Mouse (Mus musculus): Measurements from ENCODE around the gene Asb4. TPM values are rescaled to one million over a fixed set of nuclear protein-coding genes. Genes with fewer than 3 reads are reported as not detected.

Asb4 gene
- polyA plus RNA-seq, 1 experiment from 2014 or later = 372 TPM

- H3K36me3 ChIP-seq (ENCODE audit: control insufficient read depth, insufficient read depth, low read length) = no peaks in the 10 kb centered on the region
- no peak overlapping the region for H3K9ac ChIP-seq (ENCODE audit: low read length)
- H3K9me3 ChIP-seq (ENCODE audit: control insufficient read depth, low read length) = no peaks in the 10 kb centered on the region
- H3K4me3 ChIP-seq (ENCODE audit: low read depth, low read length) = no peak overlapping the region
- no peak overlapping the region for H3K27ac ChIP-seq (replicated peaks; ENCODE audit: low read depth, low read length)
- DNase-seq (ENCODE audit: low spot score) (no peak), ATAC-seq (ENCODE audit: insufficient number of reproducible peaks, low FRiP score, low TSS enrichment, low read depth) (no peak)
- H3K4me2 ChIP-seq (ENCODE audit: low read depth, severe bottlenecking) = no peak overlapping the region
- 87% methylated on average over 5 of the region's 5 CpGs for WGBS
- H3K4me1 ChIP-seq (ENCODE audit: control insufficient read depth, insufficient read depth, low read length) = no peaks in the 10 kb centered on the region
- H3K27me3 ChIP-seq (ENCODE audit: control insufficient read depth, insufficient read depth, low read length) = no peaks in the 10 kb centered on the region
These were observed 17.3 kb upstream of the Asb4 start for GRCm38 (mm10) chr6:5365845-5366244.

GRCm38 (mm10) chr6:5376884-5377283, 6.3 kb upstream of the Asb4 start:
- Histone ChIP-seq H3K4me3 (ENCODE audit: low read depth, low read length) (no peak overlapping the region), H3K27me3 (ENCODE audit: control insufficient read depth, insufficient read depth, low read length) (no peaks in the 10 kb centered on the region), H3K9me3 (ENCODE audit: control insufficient read depth, low read length) (no peaks in the 10 kb centered on the region), H3K36me3 (ENCODE audit: control insufficient read depth, insufficient read depth, low read length) (no peaks in the 10 kb centered on the region), H3K27ac (replicated peaks; ENCODE audit: low read depth, low read length) (no peak overlapping the region), H3K4me1 (ENCODE audit: control insufficient read depth, insufficient read depth, low read length) (peaks cover 19% of the 10 kb centered on the region), H3K4me2 (ENCODE audit: low read depth, severe bottlenecking) (no peak overlapping the region), H3K9ac (ENCODE audit: low read length) (no peak overlapping the region)
- WGBS = 84% methylated on average over 4 of the region's 4 CpGs
- DNase-seq (ENCODE audit: low spot score) = no peak
- ATAC-seq (ENCODE audit: insufficient number of reproducible peaks, low FRiP score, low TSS enrichment, low read depth) = no peak

DNA sequence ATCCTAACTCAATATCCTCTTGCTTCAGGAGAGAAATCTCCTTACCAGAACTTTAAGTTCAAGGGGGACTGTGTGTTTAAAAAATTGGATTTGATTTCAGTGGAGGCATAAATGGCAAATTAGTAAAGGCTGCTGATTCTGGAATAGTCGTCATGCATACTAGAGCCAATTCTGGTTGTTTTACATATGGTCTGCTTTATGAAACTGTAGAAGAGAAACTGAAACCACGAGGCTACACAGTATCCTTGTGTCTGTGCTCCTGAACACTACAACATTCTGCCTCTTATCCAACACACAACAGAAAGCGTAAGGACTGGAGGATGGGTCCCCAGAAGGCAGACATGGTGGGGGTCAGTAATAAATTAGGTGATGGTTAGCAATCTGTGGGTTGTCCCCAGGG, 4.1 kb upstream of the Asb4 start:
- 61% methylated on average over 3 of the region's 3 CpGs for WGBS
- no peaks in the 10 kb centered on the region for H3K36me3 ChIP-seq (ENCODE audit: control insufficient read depth, insufficient read depth, low read length)
- no peak overlapping the region for H3K4me3 ChIP-seq (ENCODE audit: low read depth, low read length)
- peak overlapping the region; percentile 87 for H3K27ac ChIP-seq (replicated peaks; ENCODE audit: low read depth, low read length)
- no peak overlapping the region for H3K9ac ChIP-seq (ENCODE audit: low read length)
- peaks cover 34% of the 10 kb centered on the region for H3K4me1 ChIP-seq (ENCODE audit: control insufficient read depth, insufficient read depth, low read length)
- ATAC-seq (ENCODE audit: insufficient number of reproducible peaks, low FRiP score, low TSS enrichment, low read depth) (peak; percentile 10; the same call in 1 of the 2 replicates), DNase-seq (ENCODE audit: low spot score) (no peak)
- no peaks in the 10 kb centered on the region for H3K9me3 ChIP-seq (ENCODE audit: control insufficient read depth, low read length)
- H3K27me3 ChIP-seq (ENCODE audit: control insufficient read depth, insufficient read depth, low read length) = no peaks in the 10 kb centered on the region
- H3K4me2 ChIP-seq (ENCODE audit: low read depth, severe bottlenecking) = no peak overlapping the region

DNA sequence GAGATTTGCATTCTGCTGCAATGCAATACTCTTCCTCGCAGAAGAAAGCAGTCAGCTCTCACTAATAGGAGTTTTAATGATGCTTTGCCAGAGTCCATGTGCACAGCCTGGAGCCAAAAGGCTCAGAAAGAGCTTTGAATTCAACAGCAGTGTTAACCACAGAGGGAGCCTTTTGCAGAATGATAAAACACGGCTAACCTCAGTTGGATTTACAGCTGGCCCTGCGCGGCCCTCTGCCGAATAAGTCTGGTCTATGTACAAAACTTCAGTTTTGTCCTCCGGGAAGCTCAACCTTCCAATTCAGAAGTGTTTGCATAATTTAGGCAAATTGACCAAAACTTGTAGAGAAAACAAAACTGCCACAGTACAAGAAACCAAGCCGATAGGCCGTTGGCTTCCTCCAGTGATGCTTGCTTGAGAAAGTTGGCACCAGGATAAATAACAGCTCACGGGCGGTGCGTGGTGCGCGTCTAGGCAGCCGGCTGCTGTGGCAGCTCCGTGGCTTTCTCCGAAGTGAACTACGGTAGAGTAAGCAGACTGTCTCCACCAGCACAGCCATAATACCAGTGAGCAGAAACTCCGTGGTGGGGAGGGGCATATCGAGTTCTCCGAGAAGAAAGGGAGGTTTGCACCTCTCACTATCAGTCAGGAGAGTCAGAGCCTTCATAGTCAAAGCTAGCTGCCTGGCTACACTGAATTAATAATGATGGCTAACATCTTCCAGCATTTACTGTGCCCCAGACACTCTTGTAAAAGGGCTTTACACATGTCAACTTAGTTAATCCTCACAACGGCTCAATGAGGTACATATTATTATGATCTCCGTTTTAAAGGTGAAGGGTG, 3.2 kb upstream of the Asb4 start:
- DNase-seq (ENCODE audit: low spot score) (peak; percentile 72), ATAC-seq (ENCODE audit: insufficient number of reproducible peaks, low FRiP score, low TSS enrichment, low read depth) (peak; percentile 44)
- WGBS = 16% methylated on average over 22 of the region's 22 CpGs
- Histone ChIP-seq H3K4me2 (ENCODE audit: low read depth, severe bottlenecking) (peak overlapping the region; percentile 34), H3K4me3 (ENCODE audit: low read depth, low read length) (no peak overlapping the region; the same call in 1 of the 2 replicates), H3K36me3 (ENCODE audit: control insufficient read depth, insufficient read depth, low read length) (no peaks in the 10 kb centered on the region), H3K9ac (ENCODE audit: low read length) (peak overlapping the region; percentile 43), H3K9me3 (ENCODE audit: control insufficient read depth, low read length) (no peaks in the 10 kb centered on the region), H3K27ac (replicated peaks; ENCODE audit: low read depth, low read length) (peak overlapping the region; percentile 87), H3K27me3 (ENCODE audit: control insufficient read depth, insufficient read depth, low read length) (no peaks in the 10 kb centered on the region), H3K4me1 (ENCODE audit: control insufficient read depth, insufficient read depth, low read length) (peaks cover 35% of the 10 kb centered on the region)

GRCm38 (mm10) chr6:5380624-5381252, 2.4 kb upstream of the Asb4 start:
- H3K36me3 ChIP-seq (ENCODE audit: control insufficient read depth, insufficient read depth, low read length) = no peaks in the 10 kb centered on the region
- no peak overlapping the region for H3K4me3 ChIP-seq (ENCODE audit: low read depth, low read length)
- 7% methylated on average over 9 of the region's 9 CpGs for WGBS
- H3K27me3 ChIP-seq (ENCODE audit: control insufficient read depth, insufficient read depth, low read length) = no peaks in the 10 kb centered on the region
- peaks cover 39% of the 10 kb centered on the region for H3K4me1 ChIP-seq (ENCODE audit: control insufficient read depth, insufficient read depth, low read length)
- no peaks in the 10 kb centered on the region for H3K9me3 ChIP-seq (ENCODE audit: control insufficient read depth, low read length)
- ATAC-seq (ENCODE audit: insufficient number of reproducible peaks, low FRiP score, low TSS enrichment, low read depth) = peak; percentile 70; the same call in 1 of the 2 replicates
- H3K4me2 ChIP-seq (ENCODE audit: low read depth, severe bottlenecking) = 0 out of 2 replicates have a peak overlapping the region, but pooled peaks have one; percentile 34
- peak overlapping the region; percentile 87 for H3K27ac ChIP-seq (replicated peaks; ENCODE audit: low read depth, low read length)
- H3K9ac ChIP-seq (ENCODE audit: low read length) = no peak overlapping the region; the same call in 1 of the 2 replicates
- DNase-seq (ENCODE audit: low spot score) = peak; percentile 80

- WGBS = 26% methylated on average over 13 of the region's 13 CpGs
- no peaks in the 10 kb centered on the region for H3K36me3 ChIP-seq (ENCODE audit: control insufficient read depth, insufficient read depth, low read length)
- no peaks in the 10 kb centered on the region for H3K9me3 ChIP-seq (ENCODE audit: control insufficient read depth, low read length)
- H3K9ac ChIP-seq (ENCODE audit: low read length) = no peak overlapping the region
- H3K4me2 ChIP-seq (ENCODE audit: low read depth, severe bottlenecking) = no peak overlapping the region
- no peak for ATAC-seq (ENCODE audit: insufficient number of reproducible peaks, low FRiP score, low TSS enrichment, low read depth)
- H3K27me3 ChIP-seq (ENCODE audit: control insufficient read depth, insufficient read depth, low read length) = no peaks in the 10 kb centered on the region
- DNase-seq (ENCODE audit: low spot score) = no peak
- H3K4me1 ChIP-seq (ENCODE audit: control insufficient read depth, insufficient read depth, low read length) = peaks cover 39% of the 10 kb centered on the region
- H3K27ac ChIP-seq (replicated peaks; ENCODE audit: low read depth, low read length) = no peak overlapping the region; the same call in 1 of the 2 replicates
- no peak overlapping the region for H3K4me3 ChIP-seq (ENCODE audit: low read depth, low read length)
These were observed 1.1 kb upstream of the Asb4 start for GRCm38 (mm10) chr6:5381918-5382582.

DNA sequence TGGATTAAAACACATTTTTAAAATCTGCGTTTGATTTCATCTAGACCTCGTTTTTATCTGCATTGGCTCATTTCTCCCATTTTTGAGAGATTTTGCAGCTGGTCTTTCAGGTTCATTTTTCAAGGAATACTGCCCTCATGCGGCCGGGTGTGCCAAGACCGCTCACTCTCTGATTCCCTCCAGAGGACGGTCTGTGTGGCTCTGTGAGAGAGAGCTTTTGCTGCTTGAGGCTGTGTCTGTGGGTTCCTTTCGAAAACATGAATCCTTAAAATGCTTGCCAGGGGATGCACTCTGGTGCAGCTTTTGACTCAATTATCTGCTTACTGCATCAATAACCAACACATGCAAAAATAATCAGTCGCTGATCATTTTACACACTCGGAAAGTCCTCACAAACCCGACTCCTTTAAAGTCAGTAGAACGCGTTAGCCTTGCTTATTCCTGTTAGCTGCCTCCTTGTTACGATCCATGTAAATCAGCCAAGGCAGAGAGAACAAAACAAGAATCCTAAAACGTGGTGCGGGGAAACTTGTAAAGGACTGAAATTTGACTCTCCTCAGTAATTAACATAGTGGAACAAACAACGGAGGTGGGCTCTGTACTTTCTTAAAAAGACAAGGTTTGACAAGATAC, 487 bp upstream of the Asb4 start:
- 1% methylated on average over 16 of the region's 16 CpGs for WGBS
- DNase-seq (ENCODE audit: low spot score) (peak; percentile 91), ATAC-seq (ENCODE audit: insufficient number of reproducible peaks, low FRiP score, low TSS enrichment, low read depth) (no peak)
- Histone ChIP-seq H3K9me3 (ENCODE audit: control insufficient read depth, low read length) (no peaks in the 10 kb centered on the region), H3K9ac (ENCODE audit: low read length) (peak overlapping the region; percentile 51; the same call in 1 of the 2 replicates), H3K27me3 (ENCODE audit: control insufficient read depth, insufficient read depth, low read length) (no peaks in the 10 kb centered on the region), H3K27ac (replicated peaks; ENCODE audit: low read depth, low read length) (peak overlapping the region; percentile 84), H3K36me3 (ENCODE audit: control insufficient read depth, insufficient read depth, low read length) (no peaks in the 10 kb centered on the region), H3K4me3 (ENCODE audit: low read depth, low read length) (peak overlapping the region; percentile 9; the same call in 1 of the 2 replicates), H3K4me1 (ENCODE audit: control insufficient read depth, insufficient read depth, low read length) (peaks cover 39% of the 10 kb centered on the region), H3K4me2 (ENCODE audit: low read depth, severe bottlenecking) (peak overlapping the region; percentile 52)

DNA sequence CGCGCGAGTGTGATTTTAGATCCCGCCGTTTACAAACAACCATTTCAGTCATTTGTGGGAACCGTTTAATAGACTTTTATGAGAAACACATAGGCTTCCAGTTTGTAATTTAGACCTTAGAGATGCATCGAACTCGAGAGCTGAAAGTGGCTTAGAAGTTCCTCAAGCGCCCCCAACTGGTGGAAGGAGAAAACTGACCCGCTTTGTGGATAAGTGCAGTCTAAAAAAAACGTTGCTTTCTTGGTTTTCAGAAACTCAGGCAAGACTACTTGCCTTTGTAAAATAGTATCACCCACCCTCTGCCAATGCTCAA, 948 bp downstream of the Asb4 start:
- no peaks in the 10 kb centered on the region for H3K27me3 ChIP-seq (ENCODE audit: control insufficient read depth, insufficient read depth, low read length)
- H3K9me3 ChIP-seq (ENCODE audit: control insufficient read depth, low read length) = no peaks in the 10 kb centered on the region
- peak overlapping the region; percentile 84 for H3K27ac ChIP-seq (replicated peaks; ENCODE audit: low read depth, low read length)
- whole genome bisulfite sequencing = 1% methylated on average over 11 of the region's 11 CpGs
- no peak overlapping the region for H3K9ac ChIP-seq (ENCODE audit: low read length)
- H3K4me2 ChIP-seq (ENCODE audit: low read depth, severe bottlenecking) = peak overlapping the region; percentile 52
- no peak for ATAC-seq (ENCODE audit: insufficient number of reproducible peaks, low FRiP score, low TSS enrichment, low read depth)
- DNase-seq (ENCODE audit: low spot score) = peak; percentile 88
- no peaks in the 10 kb centered on the region for H3K36me3 ChIP-seq (ENCODE audit: control insufficient read depth, insufficient read depth, low read length)
- H3K4me1 ChIP-seq (ENCODE audit: control insufficient read depth, insufficient read depth, low read length) = peaks cover 39% of the 10 kb centered on the region
- peak overlapping the region; percentile 9; the same call in 1 of the 2 replicates for H3K4me3 ChIP-seq (ENCODE audit: low read depth, low read length)
